ENCODE assay signal across 11 mouse cellular contexts in genomic region chr16:43575507-43575906, GRCm38 (mm10).
A peak's percentile ranks its signal among the peaks of the same experiment; 100 is the strongest.
DNase-seq lines count a peak whose midpoint lies in the region; ATAC-seq and TF ChIP-seq lines count a peak whose summit lies in the region.
"Had no signal": no experiment of that assay in that cellular context is flagged by ENCODE, and none has a peak within 500 bp of the region (broad histone marks: within the 10 kb centered on the region; RNA-seq: fewer than 3 reads in every experiment).

No protein-coding gene starts in this region.

- no peak overlapping the region for H3K4me3 ChIP-seq in heart, adult 2 months
- no peak overlapping the region for H3K4me3 ChIP-seq in CH12.LX (replicated peaks in 1 of 3; ENCODE audit: low read depth in 2 of 3, low read length in 2 of 3, poor library complexity in 1 of 3)
- H3K4me3 ChIP-seq in forebrain, embryonic 11.5 days (ENCODE audit: low read depth, low read length): no peak overlapping the region
- no peak overlapping the region for H3K4me3 ChIP-seq in hindbrain, embryonic 15.5 days
- H3K4me3 ChIP-seq: megakaryocyte, embryonic 14.5 days; stomach, embryonic 15.5 days had no signal

- in situ Hi-C loops in CH12.LX (cut with MboI; ENCODE audit: low pct_ligation_motif_present, low pct_unique_long_range_greater_than_20kb, low sequenced_read_pairs): no loop called here

- H3K27me3 ChIP-seq in heart, adult 2 months (ENCODE audit: control insufficient read depth, insufficient read depth, low read length): no peaks in the 10 kb centered on the region
- H3K27me3 ChIP-seq in CH12.LX (replicated peaks): no peaks in the 10 kb centered on the region
- H3K27me3 ChIP-seq in forebrain, embryonic 11.5 days (ENCODE audit: control insufficient read depth, insufficient read depth, low read length): no peaks in the 10 kb centered on the region
- H3K27me3 ChIP-seq in hindbrain, embryonic 15.5 days: no peaks in the 10 kb centered on the region
- H3K27me3 ChIP-seq: megakaryocyte, embryonic 14.5 days; stomach, embryonic 15.5 days had no signal

- no peak for TF ChIP-seq EP300 in heart, adult 2 months (IDR thresholded peaks at IDR 0.05; ENCODE audit: insufficient read depth, low read depth, low read length)
- TF ChIP-seq EP300 in CH12.LX (IDR thresholded peaks at IDR 0.05; ENCODE audit: low read length): no peak

- peaks cover 43% of the 10 kb centered on the region for H3K36me3 ChIP-seq in heart, adult 2 months (ENCODE audit: control insufficient read depth, insufficient read depth, low read length)
- peaks cover 79 to 90% of the 10 kb centered on the region in 2 experiments for H3K36me3 ChIP-seq in CH12.LX (replicated peaks in 1 of 2; ENCODE audit: control insufficient read depth in 1 of 2, insufficient read depth in 1 of 2, low read length in 1 of 2)
- H3K36me3 ChIP-seq in forebrain, embryonic 11.5 days (ENCODE audit: control insufficient read depth, insufficient read depth, low read length): no peaks in the 10 kb centered on the region; the same call in 1 of the 2 replicates
- H3K36me3 ChIP-seq in hindbrain, embryonic 15.5 days: no peaks in the 10 kb centered on the region
- H3K36me3 ChIP-seq: stomach, embryonic 15.5 days had no signal

- TF ChIP-seq RAD21 in CH12.LX (IDR thresholded peaks at IDR 0.05; ENCODE audit: low read depth, low read length): no peak

- dilution Hi-C loops in CH12.LX (cut with MboI; ENCODE audit: extremely low pct_ligation_motif_present, extremely low pct_unique_long_range_greater_than_20kb, low sequenced_read_pairs): no loop called here

- TF ChIP-seq POLR2A in heart, adult 2 months (IDR thresholded peaks at IDR 0.05; ENCODE audit: insufficient read depth, low read depth, low read length): no peak
- peak; percentile 31 for TF ChIP-seq POLR2A in CH12.LX (IDR thresholded peaks at IDR 0.05; ENCODE audit: low read depth, low read length)

- H3K4me2 ChIP-seq in CH12.LX (ENCODE audit: insufficient read depth, low read depth, poor library complexity, severe bottlenecking): no peak overlapping the region
- no peak overlapping the region for H3K4me2 ChIP-seq in forebrain, embryonic 11.5 days (ENCODE audit: low read depth, low read length, severe bottlenecking)
- no peak overlapping the region for H3K4me2 ChIP-seq in hindbrain, embryonic 15.5 days
- H3K4me2 ChIP-seq: stomach, embryonic 15.5 days had no signal

- H3K9ac ChIP-seq in heart, adult 2 months (ENCODE audit: low read depth, low read length): peak overlapping the region; percentile 3
- H3K9ac ChIP-seq in CH12.LX (ENCODE audit: insufficient read depth, low read depth): no peak overlapping the region
- peak overlapping the region; percentile 5; the same call in 1 of the 2 replicates for H3K9ac ChIP-seq in forebrain, embryonic 11.5 days (ENCODE audit: low read length)
- H3K9ac ChIP-seq in hindbrain, embryonic 15.5 days: no peak overlapping the region
- H3K9ac ChIP-seq: stomach, embryonic 15.5 days had no signal

- WGBS in heart, adult 2 months: 42% methylated on average over 9 of the region's 9 CpGs
- WGBS in forebrain, embryonic 11.5 days: 50% methylated on average over 9 of the region's 9 CpGs
- WGBS in hindbrain, embryonic 15.5 days: 46% methylated on average over 9 of the region's 9 CpGs

- no peaks in the 10 kb centered on the region for H3K9me3 ChIP-seq in CH12.LX (replicated peaks; ENCODE audit: low read length)
- H3K9me3 ChIP-seq in forebrain, embryonic 11.5 days (ENCODE audit: control insufficient read depth, low read length): no peaks in the 10 kb centered on the region
- no peaks in the 10 kb centered on the region for H3K9me3 ChIP-seq in hindbrain, embryonic 15.5 days
- H3K9me3 ChIP-seq: megakaryocyte, embryonic 14.5 days; stomach, embryonic 15.5 days had no signal

- intact Hi-C loops in heart, adult 2 months (cut with DNase I): loop anchor here (5.0 to 10.0 kb wide), 3 partner anchors 71 to 698 kb away; partner anchors contain the start of gene Zbtb20
- intact Hi-C loops in heart, postnatal 25 days (cut with DNase I): loop anchor here (5.0 to 10.0 kb wide), 3 partner anchors 33 to 661 kb away; no protein-coding TSS in a partner anchor

- H3K27ac ChIP-seq in heart, adult 2 months: peak overlapping the region; percentile 90
- H3K27ac ChIP-seq in CH12.LX (ENCODE audit: insufficient read depth, low read depth): peak overlapping the region; percentile 17; the same call in 1 of the 2 replicates
- H3K27ac ChIP-seq in forebrain, embryonic 11.5 days (ENCODE audit: low read depth, low read length): 0 out of 2 replicates have a peak overlapping the region, but pooled peaks have one; percentile 19
- peak overlapping the region; percentile 51 for H3K27ac ChIP-seq in hindbrain, embryonic 15.5 days (replicated peaks)
- H3K27ac ChIP-seq: stomach, embryonic 15.5 days had no signal

- DNase-seq in heart, adult 2 months: no peak
- DNase-seq in heart, postnatal 25 days (ENCODE audit: low spot score): no peak
- no peak for DNase-seq in CH12.LX (ENCODE audit: extremely low read depth)
- DNase-seq in forebrain, embryonic 11.5 days (ENCODE audit: low spot score): no peak
- DNase-seq in spleen, postnatal 36 days (ENCODE audit: low spot score in 2 of 2): no peak
- no peak for DNase-seq in kidney, postnatal 36 days
- DNase-seq in right cerebral cortex, postnatal 36 days (ENCODE audit: low spot score in 2 of 2): no peak
- DNase-seq: right cerebral cortex, adult 18-20 months had no signal

- no peak for ATAC-seq in forebrain, embryonic 11.5 days (replicated peaks; ENCODE audit: low FRiP score)
- ATAC-seq in hindbrain, embryonic 15.5 days (ENCODE audit: low FRiP score, low read depth): no peak

- no peak for TF ChIP-seq CTCF in heart, adult 2 months (IDR thresholded peaks at IDR 0.05)
- TF ChIP-seq CTCF in CH12.LX (conservative IDR thresholded peaks at IDR 0.05 in 1 of 2, IDR thresholded peaks at IDR 0.05 in 1 of 2; ENCODE audit: low read depth in 2 of 2, low read length in 2 of 2): no peak

- no peaks in the 10 kb centered on the region for H3K79me2 ChIP-seq in heart, adult 2 months (replicated peaks; ENCODE audit: control insufficient read depth, insufficient read depth, low read length)
- peaks cover 17% of the 10 kb centered on the region for H3K79me2 ChIP-seq in CH12.LX (replicated peaks; ENCODE audit: control insufficient read depth, extremely low read depth, insufficient read depth, poor library complexity, severe bottlenecking)

- peaks cover 42% of the 10 kb centered on the region for H3K4me1 ChIP-seq in heart, adult 2 months (ENCODE audit: control insufficient read depth, insufficient read depth, low read length)
- peaks cover 14 to 86% of the 10 kb centered on the region in 2 experiments for H3K4me1 ChIP-seq in CH12.LX (ENCODE audit: control insufficient read depth in 1 of 2, insufficient read depth in 2 of 2)
- H3K4me1 ChIP-seq in forebrain, embryonic 11.5 days (replicated peaks; ENCODE audit: control insufficient read depth, insufficient read depth, low read length): peaks cover 21% of the 10 kb centered on the region
- peaks cover 31% of the 10 kb centered on the region for H3K4me1 ChIP-seq in hindbrain, embryonic 15.5 days (replicated peaks)

TF ChIP-seq in CH12.LX, 34 proteins besides CTCF, POLR2A, EP300 and RAD21:
- TF ChIP-seq ELF1 (IDR thresholded peaks at IDR 0.05; ENCODE audit: low read depth, low read length) (no peak), USF2 (conservative IDR thresholded peaks at IDR 0.05; ENCODE audit: low read depth, low read length) (no peak), BHLHE40 (IDR thresholded peaks at IDR 0.05; ENCODE audit: low read depth, low read length) (no peak), HCFC1 (IDR thresholded peaks at IDR 0.05; ENCODE audit: low read depth, low read length) (no peak), USF1 (IDR thresholded peaks at IDR 0.05; ENCODE audit: low read depth, low read length) (no peak), MAZ (IDR thresholded peaks at IDR 0.05; ENCODE audit: low read depth, low read length) (no peak), SIN3A (IDR thresholded peaks at IDR 0.05; ENCODE audit: low read length) (no peak), PAX5 (IDR thresholded peaks at IDR 0.05; ENCODE audit: low read length) (no peak), MEF2A (IDR thresholded peaks at IDR 0.05; ENCODE audit: borderline replicate concordance, low read depth, low read length) (no peak), MXI1 (IDR thresholded peaks at IDR 0.05; ENCODE audit: low read depth, low read length) (no peak), NELFE (IDR thresholded peaks at IDR 0.05; ENCODE audit: low read depth, low read length) (no peak), TCF12 (IDR thresholded peaks at IDR 0.05; ENCODE audit: low read depth, low read length) (no peak)

Comparison
In these comparisons a context has a peak if more than half of its experiments do, and no peak if none do; other contexts are left out.
1. H3K27ac ChIP-seq: peak in every context shown above with its lines; median percentile 90 in heart, adult 2 months; 51 in hindbrain, embryonic 15.5 days; 19 in forebrain, embryonic 11.5 days; 17 in CH12.LX.
2. H3K9ac ChIP-seq: peak in heart, adult 2 months (single experiment) and forebrain, embryonic 11.5 days (single experiment); none in CH12.LX (single experiment) and hindbrain, embryonic 15.5 days (single experiment).